ENCODE assay signal across 10 mouse cellular contexts in genomic region chr5:135690401-135690800, GRCm38 (mm10). TPM values are rescaled to one million over a fixed set of nuclear protein-coding genes. Genes with fewer than 3 reads are reported as not detected.
A peak's percentile ranks its signal among the peaks of the same experiment; 100 is the strongest.
DNase-seq lines count a peak whose midpoint lies in the region; ATAC-seq and TF ChIP-seq lines count a peak whose summit lies in the region.
"Had no signal": no experiment of that assay in that cellular context is flagged by ENCODE, and none has a peak within 500 bp of the region (broad histone marks: within the 10 kb centered on the region; RNA-seq: fewer than 3 reads in every experiment).

No protein-coding gene starts in this region.

- DNase-seq in heart, postnatal 14 days, result no peak
- peak; percentile 38 for DNase-seq in adipocyte (ENCODE audit: low spot score)
- DNase-seq in forebrain, postnatal 0 days, result no peak
- no peak for DNase-seq in right cerebral cortex, postnatal 10 days (ENCODE audit: low spot score in 2 of 2)
- no peak for DNase-seq in thymus, postnatal 10 days (ENCODE audit: low spot score in 2 of 2)
- DNase-seq in urinary bladder, adult 18-20 months (ENCODE audit: low spot score in 2 of 2), result no peak
- DNase-seq: adrenal gland, postnatal 36 days; gastrocnemius, postnatal 25 days had no signal

- peak overlapping the region; percentile 97 for H3K4me2 ChIP-seq in heart, embryonic 11.5 days
- H3K4me2 ChIP-seq in forebrain, postnatal 0 days (ENCODE audit: low read depth), result peak overlapping the region; percentile 95
- peak overlapping the region; percentile 81 for H3K4me2 ChIP-seq in liver, embryonic 15.5 days

- peak overlapping the region; percentile 87; the same call in 1 of the 2 replicates for H3K9ac ChIP-seq in heart, embryonic 11.5 days (ENCODE audit: low read depth, low read length)
- no peak overlapping the region for H3K9ac ChIP-seq in forebrain, postnatal 0 days
- 0 out of 2 replicates have a peak overlapping the region, but pooled peaks have one; percentile 74 for H3K9ac ChIP-seq in liver, embryonic 15.5 days

- TF ChIP-seq CTCF in forebrain, postnatal 0 days (IDR thresholded peaks at IDR 0.05; ENCODE audit: low read depth), result no peak

- peak overlapping the region; percentile 85; the same call in 1 of the 2 replicates for H3K4me3 ChIP-seq in heart, embryonic 11.5 days (ENCODE audit: low read depth, low read length)
- peak overlapping the region; percentile 81; the same call in 1 of the 2 replicates for H3K4me3 ChIP-seq in forebrain, postnatal 0 days (ENCODE audit: low read depth, low read length)
- peak overlapping the region; percentile 79 for H3K4me3 ChIP-seq in liver, embryonic 15.5 days (replicated peaks)

- WGBS in heart, embryonic 11.5 days (ENCODE audit: insufficient replicate concordance), result 85% methylated on average over 5 of the region's 5 CpGs
- WGBS in forebrain, postnatal 0 days, result 82% methylated on average over 5 of the region's 5 CpGs
- 63% methylated on average over 5 of the region's 5 CpGs for WGBS in liver, embryonic 15.5 days (ENCODE audit: insufficient replicate concordance)

- H3K27ac ChIP-seq in heart, embryonic 11.5 days (ENCODE audit: low read depth, low read length), result no peak overlapping the region
- no peak overlapping the region for H3K27ac ChIP-seq in forebrain, postnatal 0 days (ENCODE audit: low read depth, low read length)
- 0 out of 2 replicates have a peak overlapping the region, but pooled peaks have one; percentile 75 for H3K27ac ChIP-seq in liver, embryonic 15.5 days (replicated peaks)

- no peaks in the 10 kb centered on the region for H3K36me3 ChIP-seq in heart, embryonic 11.5 days (ENCODE audit: control insufficient read depth, insufficient read depth, low read length)
- H3K36me3 ChIP-seq in forebrain, postnatal 0 days (ENCODE audit: insufficient read depth), result 0 out of 2 replicates have a peak, but pooled peaks cover 3% of the 10 kb centered on the region
- no peaks in the 10 kb centered on the region for H3K36me3 ChIP-seq in liver, embryonic 15.5 days (replicated peaks)

- ATAC-seq in heart, embryonic 11.5 days (replicated peaks; ENCODE audit: insufficient number of reproducible peaks, low FRiP score, low TSS enrichment), result no peak
- no peak for ATAC-seq in forebrain, postnatal 0 days
- ATAC-seq in liver, embryonic 15.5 days (ENCODE audit: insufficient read depth), result no peak

- H3K4me1 ChIP-seq in heart, embryonic 11.5 days (ENCODE audit: control insufficient read depth, insufficient read depth, low read length), result peaks cover 15% of the 10 kb centered on the region
- H3K4me1 ChIP-seq in forebrain, postnatal 0 days (ENCODE audit: insufficient read depth), result peaks cover 16% of the 10 kb centered on the region; the same call in 1 of the 2 replicates
- H3K4me1 ChIP-seq in liver, embryonic 15.5 days (replicated peaks), result peaks cover 53% of the 10 kb centered on the region

- H3K9me3 ChIP-seq in heart, embryonic 11.5 days (replicated peaks; ENCODE audit: control insufficient read depth, low read length), result no peaks in the 10 kb centered on the region
- no peaks in the 10 kb centered on the region for H3K9me3 ChIP-seq in forebrain, postnatal 0 days (ENCODE audit: low read length)
- H3K9me3 ChIP-seq in liver, embryonic 15.5 days (replicated peaks), result no peaks in the 10 kb centered on the region

- intact Hi-C loops in heart, postnatal 14 days (cut with DNase I), result loop anchor here (10.0 kb wide), 1 partner anchor 264 kb away; no protein-coding TSS in a partner anchor

- no peaks in the 10 kb centered on the region for H3K27me3 ChIP-seq in heart, embryonic 11.5 days (ENCODE audit: control insufficient read depth, insufficient read depth, low read length)
- no peaks in the 10 kb centered on the region for H3K27me3 ChIP-seq in forebrain, postnatal 0 days (ENCODE audit: insufficient read depth, low read length)
- H3K27me3 ChIP-seq in liver, embryonic 15.5 days, result no peaks in the 10 kb centered on the region

RNA-seq across cellular contexts. Expression of gene Por, which starts 20.6 kb away (rescaled TPM):
- 32.4 and 37.4 TPM in 2 replicates for polyA plus RNA-seq in heart, embryonic 11.5 days (2014; fragmentation: Nextera tagmentation; extraction: Ambion mirVana)
- 10 to 100 TPM; 56.2 to 57.7 TPM for total RNA-seq in heart, postnatal 14 days (2021)
- total RNA-seq in forebrain, postnatal 0 days (2014; rRNA removed), result 78.5 and 89.5 TPM in 2 replicates
- polyA plus RNA-seq in forebrain, postnatal 0 days (2015; fragmentation: Nextera tagmentation; extraction: Ambion mirVana), result 76.7 and 96.1 TPM in 2 replicates
- 37.0 and 45.5 TPM in 2 replicates for polyA plus RNA-seq in liver, embryonic 15.5 days (2015; fragmentation: Nextera tagmentation; extraction: Ambion mirVana)

RNA-seq across cellular contexts. Expression of gene Tmem120a, which starts 53.8 kb away (rescaled TPM):
- polyA plus RNA-seq in heart, embryonic 11.5 days (2014; fragmentation: Nextera tagmentation; extraction: Ambion mirVana), result 31.3 and 34.7 TPM in 2 replicates
- 10 to 100 TPM in 1 of 2 experiments, 1 to 10 TPM in 1; 10.0 to 10.3 TPM for total RNA-seq in heart, postnatal 14 days (2021)
- 42.7 and 49.1 TPM in 2 replicates for total RNA-seq in forebrain, postnatal 0 days (2014; rRNA removed)
- 111 and 126 TPM in 2 replicates for polyA plus RNA-seq in forebrain, postnatal 0 days (2015; fragmentation: Nextera tagmentation; extraction: Ambion mirVana)
- 17.8 and 18.9 TPM in 2 replicates for polyA plus RNA-seq in liver, embryonic 15.5 days (2015; fragmentation: Nextera tagmentation; extraction: Ambion mirVana)

RNA-seq across cellular contexts. Expression of gene Rhbdd2, which starts 58.0 kb away (rescaled TPM):
- 33.1 and 44.9 TPM in 2 replicates for polyA plus RNA-seq in heart, embryonic 11.5 days (2014; fragmentation: Nextera tagmentation; extraction: Ambion mirVana)
- total RNA-seq in heart, postnatal 14 days (2021), result 10 to 100 TPM; 13.8 to 16.9 TPM
- total RNA-seq in forebrain, postnatal 0 days (2014; rRNA removed), result 16.5 and 19.0 TPM in 2 replicates
- polyA plus RNA-seq in forebrain, postnatal 0 days (2015; fragmentation: Nextera tagmentation; extraction: Ambion mirVana), result 97.4 and 120 TPM in 2 replicates
- polyA plus RNA-seq in liver, embryonic 15.5 days (2015; fragmentation: Nextera tagmentation; extraction: Ambion mirVana), result 9.1 and 9.4 TPM in 2 replicates
